Mouse (Mus musculus): ENCODE data around the gene A530084C06Rik. TPM values are rescaled to one million over a fixed set of nuclear protein-coding genes. Genes with fewer than 3 reads are reported as not detected.

Gene A530084C06Rik
- polyA plus RNA-seq (2012; rRNA removed): 0.56 and 0.88 TPM in 2 replicates

DNA sequence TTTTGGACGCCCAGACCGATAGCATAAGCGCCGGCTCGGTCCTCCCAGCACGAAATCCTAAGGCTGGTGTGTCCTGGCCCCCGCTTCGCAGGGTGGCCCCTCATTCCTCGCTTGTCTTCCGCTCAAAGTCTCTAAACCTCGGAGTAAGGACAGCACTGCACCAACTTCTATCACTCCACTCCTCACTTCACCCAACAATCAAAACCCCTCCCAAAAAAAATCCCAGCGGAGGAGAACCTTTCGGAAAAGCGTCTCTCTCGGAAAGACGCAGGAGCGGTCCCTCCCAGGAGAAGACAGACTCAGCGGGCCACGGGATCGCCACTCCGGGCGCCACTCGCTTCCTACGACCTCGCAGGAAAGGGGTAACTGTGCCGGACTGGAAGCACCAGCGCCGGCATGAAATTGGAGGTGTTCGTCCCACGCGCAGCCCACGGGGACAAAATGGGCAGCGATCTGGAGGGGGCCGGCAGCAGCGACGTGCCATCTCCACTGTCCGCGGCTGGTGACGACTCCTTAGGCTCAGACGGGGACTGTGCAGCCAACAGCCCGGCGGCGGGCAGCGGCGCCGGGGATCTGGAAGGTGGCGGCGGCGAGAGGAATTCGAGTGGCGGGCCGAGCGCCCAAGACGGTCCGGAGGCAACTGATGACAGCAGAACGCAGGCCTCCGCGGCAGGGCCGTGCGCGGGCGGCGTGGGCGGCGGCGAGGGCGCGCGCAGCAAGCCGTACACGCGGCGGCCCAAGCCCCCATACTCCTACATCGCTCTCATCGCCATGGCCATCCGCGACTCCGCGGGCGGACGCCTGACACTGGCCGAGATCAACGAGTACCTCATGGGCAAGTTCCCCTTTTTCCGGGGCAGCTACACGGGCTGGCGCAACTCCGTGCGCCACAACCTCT, at the start of gene A530084C06Rik:
Gene A530084C06Rik, minus strand, starts transcription at position 813 of the 898 bp plus-strand sequence.
- peak within 1 kb of the TSS; percentile 80 for H3K4me3 ChIP-seq (ENCODE audit: low read depth, low read length)
- H3K4me1 ChIP-seq (ENCODE audit: control insufficient read depth, insufficient read depth, insufficient read length, low read length): peaks cover 6% of the 10 kb centered on the region
- H3K27ac ChIP-seq (ENCODE audit: insufficient read depth, low read depth, low read length): peak within 1 kb of the TSS; percentile 12
- H3K27me3 ChIP-seq (ENCODE audit: control insufficient read depth, insufficient read depth, low read length): peaks cover 12% of the 10 kb centered on the region
- TF ChIP-seq CTCF (IDR thresholded peaks at IDR 0.05; ENCODE audit: extremely low read depth, insufficient read length, insufficient replicate concordance, low read depth, low read length): no peak
- no peak for TF ChIP-seq POLR2A (IDR thresholded peaks at IDR 0.05; ENCODE audit: low read depth, low read length)
- H3K36me3 ChIP-seq (ENCODE audit: control insufficient read depth, insufficient read depth, low read length): no peaks in the 10 kb centered on the region
- WGBS: under 1% methylated on average over 88 of the region's 88 CpGs

DNA sequence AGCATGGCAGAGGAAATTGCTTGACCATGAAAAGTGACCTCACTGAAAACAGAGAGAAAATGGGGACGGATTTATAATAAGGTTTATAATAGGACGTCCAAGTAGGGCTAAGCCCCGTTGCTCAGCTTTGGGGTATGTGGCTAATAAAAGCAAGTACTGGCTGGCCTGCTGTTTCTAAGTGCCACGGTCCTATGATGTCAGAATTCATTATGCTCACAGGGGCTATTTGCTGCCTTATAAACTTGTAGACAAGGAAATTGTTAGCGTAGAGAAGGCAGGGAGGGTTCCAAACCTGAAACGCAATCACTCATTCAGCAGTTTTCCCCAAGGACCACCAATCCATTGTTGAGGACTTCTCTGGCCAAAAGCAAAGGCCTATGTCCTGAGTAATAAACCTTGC, 44.8 kb upstream of the A530084C06Rik start:
- 84% methylated on average over 6 of the region's 6 CpGs for WGBS
- H3K4me3 ChIP-seq (ENCODE audit: low read depth, low read length): no peak overlapping the region
- no peak overlapping the region for H3K27ac ChIP-seq (ENCODE audit: insufficient read depth, low read depth, low read length)
- no peaks in the 10 kb centered on the region for H3K27me3 ChIP-seq (ENCODE audit: control insufficient read depth, insufficient read depth, low read length)
- no peaks in the 10 kb centered on the region for H3K4me1 ChIP-seq (ENCODE audit: control insufficient read depth, insufficient read depth, insufficient read length, low read length)
- TF ChIP-seq POLR2A (IDR thresholded peaks at IDR 0.05; ENCODE audit: low read depth, low read length): no peak
- no peak for TF ChIP-seq CTCF (IDR thresholded peaks at IDR 0.05; ENCODE audit: extremely low read depth, insufficient read length, insufficient replicate concordance, low read depth, low read length)
- no peaks in the 10 kb centered on the region for H3K36me3 ChIP-seq (ENCODE audit: control insufficient read depth, insufficient read depth, low read length)

DNA sequence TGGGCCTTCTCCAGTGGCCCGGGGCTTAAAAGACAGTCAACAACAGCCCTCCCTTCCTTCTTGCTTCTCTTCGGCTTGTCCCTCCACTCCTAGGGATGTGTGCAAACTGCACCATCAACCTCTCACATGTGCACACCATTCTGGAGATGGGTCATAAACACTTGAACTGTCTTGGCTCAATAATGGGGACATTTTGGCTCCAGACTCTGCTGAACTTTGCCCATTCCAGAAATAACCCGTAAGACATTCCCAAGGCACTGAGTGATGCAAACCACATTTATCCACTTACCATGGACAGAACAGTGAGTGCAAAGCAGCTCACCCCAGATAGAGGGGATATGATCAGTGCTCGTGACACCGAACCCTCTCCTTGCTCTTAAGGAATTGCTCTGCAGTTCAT, 40.4 kb upstream of the A530084C06Rik start:
- WGBS: 73% methylated on average over 5 of the region's 5 CpGs
- H3K27me3 ChIP-seq (ENCODE audit: control insufficient read depth, insufficient read depth, low read length): no peaks in the 10 kb centered on the region
- TF ChIP-seq CTCF (IDR thresholded peaks at IDR 0.05; ENCODE audit: extremely low read depth, insufficient read length, insufficient replicate concordance, low read depth, low read length): no peak
- TF ChIP-seq POLR2A (IDR thresholded peaks at IDR 0.05; ENCODE audit: low read depth, low read length): no peak
- no peaks in the 10 kb centered on the region for H3K36me3 ChIP-seq (ENCODE audit: control insufficient read depth, insufficient read depth, low read length)
- H3K4me1 ChIP-seq (ENCODE audit: control insufficient read depth, insufficient read depth, insufficient read length, low read length): no peaks in the 10 kb centered on the region
- no peak overlapping the region for H3K4me3 ChIP-seq (ENCODE audit: low read depth, low read length)
- no peak overlapping the region for H3K27ac ChIP-seq (ENCODE audit: insufficient read depth, low read depth, low read length)

DNA sequence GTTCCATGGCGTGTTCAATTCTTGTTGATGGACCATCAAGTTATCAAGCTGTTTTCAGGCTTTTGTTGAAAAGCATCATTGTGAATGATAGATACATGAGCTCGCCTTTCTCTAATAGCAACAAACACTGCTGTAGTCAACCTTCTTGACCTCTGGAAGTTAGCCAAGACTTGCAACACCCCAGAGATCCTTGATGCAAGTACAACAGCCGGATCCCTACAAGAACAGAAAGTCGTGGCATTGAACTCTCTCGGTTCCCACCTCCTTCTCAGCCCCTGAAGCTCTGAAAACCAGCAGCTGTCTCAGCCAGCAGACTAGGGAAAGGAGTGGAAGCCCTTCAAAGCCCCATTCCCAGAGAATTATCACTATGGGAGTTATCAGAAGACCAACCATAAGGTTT, 28.2 kb upstream of the A530084C06Rik start:
- Histone ChIP-seq H3K27me3 (ENCODE audit: control insufficient read depth, insufficient read depth, low read length) (peaks cover 4% of the 10 kb centered on the region), H3K4me1 (ENCODE audit: control insufficient read depth, insufficient read depth, insufficient read length, low read length) (no peaks in the 10 kb centered on the region), H3K27ac (ENCODE audit: insufficient read depth, low read depth, low read length) (no peak overlapping the region), H3K4me3 (ENCODE audit: low read depth, low read length) (no peak overlapping the region), H3K36me3 (ENCODE audit: control insufficient read depth, insufficient read depth, low read length) (no peaks in the 10 kb centered on the region)
- 53% methylated on average over 5 of the region's 5 CpGs for WGBS
- TF ChIP-seq POLR2A (IDR thresholded peaks at IDR 0.05; ENCODE audit: low read depth, low read length) (no peak), CTCF (IDR thresholded peaks at IDR 0.05; ENCODE audit: extremely low read depth, insufficient read length, insufficient replicate concordance, low read depth, low read length) (no peak)

DNA sequence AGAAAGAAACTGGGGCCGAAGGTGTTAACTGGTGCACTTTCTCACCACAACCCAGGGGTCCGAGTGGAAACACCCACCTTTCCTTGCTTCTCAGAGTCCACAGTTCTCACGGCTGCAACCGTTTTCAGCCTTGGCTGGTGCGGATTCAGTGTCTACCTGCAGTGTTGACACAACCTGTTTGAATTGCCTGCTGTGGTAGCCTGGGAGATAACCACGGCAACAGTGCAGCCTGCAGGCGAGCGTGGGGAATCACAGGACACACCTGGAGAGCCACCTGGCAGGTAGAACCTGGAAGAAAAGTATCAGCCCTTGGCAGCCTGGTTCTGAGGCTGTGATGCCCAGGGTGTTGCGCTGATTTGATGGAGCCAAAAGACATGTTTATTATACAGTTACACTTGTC, 20.7 kb upstream of the A530084C06Rik start:
- no peak overlapping the region for H3K4me3 ChIP-seq (ENCODE audit: low read depth, low read length)

DNA sequence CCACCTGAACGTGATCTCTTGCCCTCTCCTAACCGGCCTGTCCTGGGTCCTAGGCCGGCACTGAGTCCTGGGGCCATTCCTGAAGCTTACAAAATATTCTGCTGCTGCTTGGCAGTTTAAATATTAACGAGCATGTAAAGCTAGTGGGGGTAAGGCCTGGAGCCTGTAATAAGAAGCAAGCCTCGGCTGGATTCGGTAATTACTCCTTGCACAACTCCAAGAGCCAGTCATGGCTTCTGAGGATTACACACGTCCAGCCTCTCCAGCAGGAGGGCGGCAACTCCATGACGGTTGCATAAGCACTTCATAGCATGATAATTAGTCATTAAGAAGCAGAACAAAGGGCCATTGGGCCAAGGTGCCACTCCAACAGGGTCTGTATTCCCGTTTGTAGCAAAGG, 19.3 kb upstream of the A530084C06Rik start:
- TF ChIP-seq CTCF (IDR thresholded peaks at IDR 0.05; ENCODE audit: extremely low read depth, insufficient read length, insufficient replicate concordance, low read depth, low read length) (no peak), POLR2A (IDR thresholded peaks at IDR 0.05; ENCODE audit: low read depth, low read length) (no peak)
- Histone ChIP-seq H3K4me1 (ENCODE audit: control insufficient read depth, insufficient read depth, insufficient read length, low read length) (peaks cover 2% of the 10 kb centered on the region; the same call in 1 of the 2 replicates), H3K27me3 (ENCODE audit: control insufficient read depth, insufficient read depth, low read length) (no peaks in the 10 kb centered on the region), H3K27ac (ENCODE audit: insufficient read depth, low read depth, low read length) (no peak overlapping the region), H3K4me3 (ENCODE audit: low read depth, low read length) (no peak overlapping the region), H3K36me3 (ENCODE audit: control insufficient read depth, insufficient read depth, low read length) (no peaks in the 10 kb centered on the region)
- WGBS: 29% methylated on average over 10 of the region's 10 CpGs

More for the DNA sequence above, 20.7 kb upstream of the A530084C06Rik start:
- H3K36me3 ChIP-seq (ENCODE audit: control insufficient read depth, insufficient read depth, low read length): no peaks in the 10 kb centered on the region
- no peak overlapping the region for H3K27ac ChIP-seq (ENCODE audit: insufficient read depth, low read depth, low read length)
- peaks cover 2% of the 10 kb centered on the region; the same call in 1 of the 2 replicates for H3K4me1 ChIP-seq (ENCODE audit: control insufficient read depth, insufficient read depth, insufficient read length, low read length)
- WGBS: 28% methylated on average over 9 of the region's 9 CpGs
- peaks cover 2% of the 10 kb centered on the region; the same call in 1 of the 2 replicates for H3K27me3 ChIP-seq (ENCODE audit: control insufficient read depth, insufficient read depth, low read length)
- TF ChIP-seq POLR2A (IDR thresholded peaks at IDR 0.05; ENCODE audit: low read depth, low read length): no peak
- peak; percentile 80 for TF ChIP-seq CTCF (IDR thresholded peaks at IDR 0.05; ENCODE audit: extremely low read depth, insufficient read length, insufficient replicate concordance, low read depth, low read length)

DNA sequence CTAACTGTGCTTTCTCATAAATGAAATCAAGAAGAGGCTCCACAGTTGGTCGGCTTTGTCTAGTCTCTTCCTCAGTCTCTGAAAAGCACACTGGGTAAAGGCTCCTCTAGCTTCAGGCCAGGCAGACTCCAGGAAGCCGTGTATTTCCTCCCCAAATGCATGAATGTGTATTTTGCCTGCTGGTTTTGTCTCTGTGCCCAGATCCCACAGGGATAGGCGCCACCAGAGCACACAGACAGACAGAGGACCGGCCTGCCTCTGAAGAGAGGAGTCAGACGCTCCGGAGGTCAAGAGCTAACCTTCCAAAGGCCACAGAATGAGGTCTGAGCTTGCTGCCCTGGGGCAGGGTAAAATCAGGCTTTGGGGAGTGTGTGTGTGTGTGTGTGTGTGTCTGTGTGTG, 18.4 kb upstream of the A530084C06Rik start:
- peaks cover 2% of the 10 kb centered on the region; the same call in 1 of the 2 replicates for H3K4me1 ChIP-seq (ENCODE audit: control insufficient read depth, insufficient read depth, insufficient read length, low read length)
- H3K36me3 ChIP-seq (ENCODE audit: control insufficient read depth, insufficient read depth, low read length): no peaks in the 10 kb centered on the region
- no peak for TF ChIP-seq CTCF (IDR thresholded peaks at IDR 0.05; ENCODE audit: extremely low read depth, insufficient read length, insufficient replicate concordance, low read depth, low read length)
- no peak for TF ChIP-seq POLR2A (IDR thresholded peaks at IDR 0.05; ENCODE audit: low read depth, low read length)
- 46% methylated on average over 6 of the region's 6 CpGs for WGBS
- no peaks in the 10 kb centered on the region for H3K27me3 ChIP-seq (ENCODE audit: control insufficient read depth, insufficient read depth, low read length)
- H3K4me3 ChIP-seq (ENCODE audit: low read depth, low read length): no peak overlapping the region
- no peak overlapping the region for H3K27ac ChIP-seq (ENCODE audit: insufficient read depth, low read depth, low read length)

Measured in small intestine, adult 2 months (tissue).